Mouse (Mus musculus): Measurements from ENCODE around the gene Rasa1. TPM values are rescaled to one million over a fixed set of nuclear protein-coding genes. Genes with fewer than 3 reads are reported as not detected.
A peak's percentile ranks its signal among the peaks of the same experiment; 100 is the strongest.

Gene Rasa1
- total RNA-seq (2021), result 10 to 100 TPM; 68.7 to 76.2 TPM
- long read RNA-seq, experiment 1, full-length matches to known transcripts, result 27 of 31 reads
- long read RNA-seq, experiment 1, partial matches to known transcripts, result 1 of 31 reads
- long read RNA-seq, experiment 1, other reads (novel, unspliced or antisense), result 3 of 31 reads
- long read RNA-seq, experiment 2, full-length matches to known transcripts, result 44 of 58 reads
- long read RNA-seq, experiment 2, partial matches to known transcripts, result 7 of 58 reads
- long read RNA-seq, experiment 2, other reads (novel, unspliced or antisense), result 7 of 58 reads

- peak; percentile 92 to 93 for DNase-seq (ENCODE audit: low spot score in 2 of 2)
- H3K4me3 ChIP-seq, result peak within 1 kb of the TSS; percentile 91
These were observed at the start of gene Rasa1 for GRCm38 (mm10) chr13:85288843-85289713. Gene Rasa1, minus strand, starts transcription at chr13:85289130.

DNA sequence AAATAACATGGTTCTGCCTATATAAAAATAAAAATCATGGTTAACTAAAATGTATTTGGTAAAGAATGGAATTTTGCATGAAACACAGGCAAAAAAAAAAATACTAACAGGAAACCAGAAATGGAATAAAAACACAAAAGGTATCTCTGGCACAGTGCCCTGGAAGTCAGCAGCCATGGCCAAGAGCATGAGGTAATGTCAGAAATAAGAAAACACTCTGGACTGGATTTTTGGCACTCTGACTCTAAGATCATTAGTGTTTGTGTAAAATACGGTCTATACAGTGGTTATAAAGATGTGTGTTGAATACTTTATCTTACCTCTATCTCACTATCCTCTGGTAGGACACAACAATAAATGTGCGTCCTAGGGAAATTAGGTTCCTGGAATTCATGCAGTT lies 22.6 kb upstream of the Rasa1 start:
- TF ChIP-seq CTCF (conservative IDR thresholded peaks at IDR 0.05), result no peak
- H3K27ac ChIP-seq, result peak overlapping the region; percentile 39; the same call in 1 of the 2 replicates
- H3K4me3 ChIP-seq, result no peak overlapping the region
- no peak for DNase-seq (ENCODE audit: low spot score in 2 of 2)

More at GRCm38 (mm10) chr13:85288843-85289713, at the start of gene Rasa1:
- no peak for TF ChIP-seq CTCF (conservative IDR thresholded peaks at IDR 0.05)
- H3K27ac ChIP-seq, result peak within 1 kb of the TSS; percentile 99

DNA sequence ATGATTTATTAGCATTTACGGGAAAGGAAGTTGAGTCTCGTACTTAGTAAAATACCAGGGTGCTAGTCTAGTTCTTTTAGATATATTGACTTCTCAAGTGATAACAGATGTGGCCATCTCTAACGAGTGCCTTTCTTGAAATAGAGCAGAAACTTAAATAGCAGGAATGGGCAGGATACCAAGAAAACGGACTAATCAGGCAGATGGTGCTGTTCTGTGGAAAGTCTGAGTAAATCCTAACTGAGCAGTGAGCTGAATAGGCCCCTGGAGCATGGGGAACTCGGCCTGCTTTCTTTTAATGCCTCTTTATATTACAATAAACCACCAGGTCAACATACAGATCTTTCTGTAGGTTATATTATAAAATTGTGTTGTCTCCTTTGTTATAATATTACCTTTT lies 22.0 kb upstream of the Rasa1 start:
- Histone ChIP-seq H3K27ac (peak overlapping the region; percentile 39; the same call in 1 of the 2 replicates), H3K4me3 (no peak overlapping the region)
- TF ChIP-seq CTCF (conservative IDR thresholded peaks at IDR 0.05), result no peak
- peak; percentile 44 to 63 for DNase-seq (ENCODE audit: low spot score in 2 of 2)

DNA sequence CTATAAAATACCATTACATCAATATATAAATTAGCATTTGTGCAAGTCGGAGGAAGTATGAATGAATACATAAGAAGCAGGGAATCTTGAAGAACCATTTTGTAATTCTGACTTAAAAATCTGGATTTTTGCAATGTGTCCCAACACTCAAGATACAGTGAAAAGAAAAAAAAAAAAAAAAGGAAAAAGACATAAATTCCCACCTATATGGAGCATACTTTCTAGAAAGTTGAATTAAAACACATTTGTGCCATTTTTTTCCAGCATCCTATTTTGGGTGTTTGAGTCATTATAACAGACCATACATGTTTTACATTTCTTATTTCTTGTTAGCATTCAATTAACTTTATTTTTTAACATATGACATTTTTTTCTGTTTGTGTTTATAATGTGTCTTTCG lies 21.6 kb upstream of the Rasa1 start:
- no peak overlapping the region for H3K27ac ChIP-seq
- no peak for DNase-seq (ENCODE audit: low spot score in 2 of 2)
- H3K4me3 ChIP-seq, result no peak overlapping the region
- TF ChIP-seq CTCF (conservative IDR thresholded peaks at IDR 0.05), result no peak

- no peak overlapping the region for H3K27ac ChIP-seq
- no peak for DNase-seq (ENCODE audit: low spot score in 2 of 2)
- no peak for TF ChIP-seq CTCF (conservative IDR thresholded peaks at IDR 0.05)
- H3K4me3 ChIP-seq, result no peak overlapping the region
These were observed 17.1 kb upstream of the Rasa1 start for GRCm38 (mm10) chr13:85306039-85306438.

GRCm38 (mm10) chr13:85290651-85291050 lies 1.7 kb upstream of the Rasa1 start:
- DNase-seq (ENCODE audit: low spot score in 2 of 2), result no peak
- Histone ChIP-seq H3K27ac (no peak overlapping the region), H3K4me3 (no peak overlapping the region; the same call in 1 of the 2 replicates)
- TF ChIP-seq CTCF (conservative IDR thresholded peaks at IDR 0.05), result no peak

DNA sequence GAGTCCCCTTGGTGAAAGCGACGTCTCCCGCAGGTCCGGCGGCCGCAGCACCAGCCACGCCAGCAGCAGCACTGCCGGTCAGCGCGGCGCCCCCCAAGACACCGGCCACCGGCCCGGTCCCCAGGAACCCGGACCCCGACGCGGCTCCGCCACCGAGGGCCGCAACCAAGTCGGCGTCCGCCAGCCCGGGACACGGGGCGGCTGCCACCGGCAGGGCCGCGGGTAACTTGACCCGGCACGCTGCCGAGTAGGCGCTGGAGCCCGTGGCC lies 422 bp downstream of the Rasa1 start:
- DNase-seq (ENCODE audit: low spot score in 2 of 2), result peak in 1 of 2 experiments; percentile 23
- TF ChIP-seq CTCF (conservative IDR thresholded peaks at IDR 0.05), result no peak
- peak overlapping the region; percentile 99 for H3K27ac ChIP-seq

DNA sequence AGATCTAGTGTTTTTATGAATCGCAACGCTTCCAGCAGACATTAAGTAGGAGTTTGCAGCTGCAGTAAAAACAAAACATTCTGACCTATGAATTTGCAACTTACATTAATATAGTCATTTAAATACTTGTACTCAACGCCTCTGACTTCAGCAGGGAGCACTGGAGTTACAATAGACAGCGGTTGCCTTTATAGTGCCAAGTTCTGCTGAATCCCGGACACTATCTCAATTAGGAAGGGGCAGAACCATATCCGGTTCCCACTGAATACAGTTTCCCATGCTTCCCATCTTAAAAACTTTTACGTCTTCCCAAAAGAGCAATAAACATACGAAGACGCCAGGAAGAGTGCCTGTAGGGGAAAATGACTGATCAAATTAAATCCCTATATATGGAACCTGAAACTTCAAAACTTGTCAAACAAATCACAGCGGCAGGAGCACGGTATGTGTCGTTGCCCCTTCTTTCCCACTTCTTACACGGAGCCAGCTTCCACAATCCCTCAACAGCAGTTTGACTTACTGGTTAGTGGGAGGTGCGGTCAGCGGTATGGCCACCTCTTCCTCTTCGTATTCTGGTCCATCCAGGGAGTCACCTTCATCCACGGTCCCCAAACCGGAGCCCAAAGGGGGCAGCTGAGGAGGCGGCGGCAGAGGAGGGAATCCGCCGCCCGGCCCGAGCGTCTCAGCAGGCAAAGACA lies 905 bp downstream of the Rasa1 start:
- no peak for TF ChIP-seq CTCF (conservative IDR thresholded peaks at IDR 0.05)
- peak overlapping the region; percentile 99 for H3K27ac ChIP-seq
- no peak for DNase-seq (ENCODE audit: low spot score in 2 of 2)
- peak overlapping the region; percentile 91 for H3K4me3 ChIP-seq

More for the DNA sequence above, 422 bp downstream of the Rasa1 start:
- H3K4me3 ChIP-seq, result peak overlapping the region; percentile 91

DNA sequence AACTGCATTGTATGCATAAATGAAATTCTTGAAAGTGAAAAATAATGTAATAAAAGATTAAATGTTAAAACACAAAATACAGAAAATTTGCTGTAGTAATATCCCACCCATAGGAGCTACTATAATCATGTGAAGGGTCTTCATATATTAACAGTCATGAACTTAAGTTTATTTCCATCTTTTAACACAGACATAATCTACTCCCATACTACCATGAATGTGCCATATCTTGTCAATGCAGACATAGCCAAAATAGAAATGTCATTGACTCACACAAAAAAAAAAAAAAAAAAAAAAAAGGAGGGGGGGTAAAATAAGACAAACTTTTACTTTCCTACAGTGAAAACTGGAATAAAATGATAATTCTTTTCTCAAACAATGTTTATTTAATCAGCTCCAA lies 6.3 kb downstream of the Rasa1 start:
- no peak for DNase-seq (ENCODE audit: low spot score in 2 of 2)
- TF ChIP-seq CTCF (conservative IDR thresholded peaks at IDR 0.05), result no peak
- no peak overlapping the region for H3K4me3 ChIP-seq
- no peak overlapping the region for H3K27ac ChIP-seq

GRCm38 (mm10) chr13:85278951-85279350 lies 10.0 kb downstream of the Rasa1 start:
- no peak overlapping the region for H3K4me3 ChIP-seq
- no peak for TF ChIP-seq CTCF (conservative IDR thresholded peaks at IDR 0.05)
- no peak overlapping the region for H3K27ac ChIP-seq
- no peak for DNase-seq (ENCODE audit: low spot score in 2 of 2)

DNA sequence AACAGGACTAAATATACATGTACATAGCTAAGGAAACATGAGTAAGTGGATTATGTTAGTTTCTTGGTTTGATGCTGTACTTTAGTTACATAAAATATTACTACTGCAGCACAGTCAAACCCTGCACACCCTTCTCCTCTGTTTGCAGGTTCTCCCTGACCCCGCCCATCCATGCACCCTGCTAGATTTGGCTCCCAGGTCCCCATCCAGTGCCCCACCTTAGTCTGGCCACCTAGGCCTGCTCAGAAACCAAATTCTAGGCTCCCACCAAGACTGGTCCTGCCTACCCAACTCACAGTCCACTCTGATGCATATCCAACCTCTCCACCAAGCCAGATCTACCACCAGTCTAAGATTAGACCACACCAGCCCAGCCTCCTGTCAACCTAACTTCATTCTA lies 14.4 kb downstream of the Rasa1 start:
- Histone ChIP-seq H3K27ac (no peak overlapping the region), H3K4me3 (no peak overlapping the region)
- DNase-seq (ENCODE audit: low spot score in 2 of 2), result no peak
- no peak for TF ChIP-seq CTCF (conservative IDR thresholded peaks at IDR 0.05)

GRCm38 (mm10) chr13:85273788-85274187 lies 15.1 kb downstream of the Rasa1 start:
- DNase-seq (ENCODE audit: low spot score in 2 of 2), result no peak
- no peak overlapping the region for H3K27ac ChIP-seq
- TF ChIP-seq CTCF (conservative IDR thresholded peaks at IDR 0.05), result no peak
- no peak overlapping the region for H3K4me3 ChIP-seq

DNA sequence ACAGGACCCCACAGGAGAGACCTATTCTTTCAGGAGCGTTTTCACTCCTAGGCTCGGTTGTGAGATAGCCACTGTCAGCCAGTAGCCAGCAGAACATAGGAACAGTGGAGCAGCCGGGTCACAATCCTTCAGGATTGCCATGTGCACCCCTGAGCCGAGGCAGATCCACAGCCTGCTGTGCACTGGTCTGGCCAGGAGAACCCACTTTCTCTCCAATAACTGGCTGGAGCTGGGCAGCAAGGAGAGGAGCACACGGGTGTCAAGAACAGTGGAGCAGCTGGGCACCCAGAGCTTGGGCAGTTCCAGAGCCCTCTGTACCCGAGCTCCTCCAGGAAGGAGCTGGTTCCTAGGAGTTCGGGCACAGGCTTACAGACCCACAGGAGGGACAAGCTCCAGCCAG lies 50.2 kb downstream of the Rasa1 start:
- DNase-seq (ENCODE audit: low spot score in 2 of 2), result no peak
- no peak overlapping the region; the same call in 1 of the 2 replicates for H3K27ac ChIP-seq
- TF ChIP-seq CTCF (conservative IDR thresholded peaks at IDR 0.05), result no peak
- no peak overlapping the region for H3K4me3 ChIP-seq
